Mouse (Mus musculus): ENCODE results near the gene S100a7a.

S100a7a gene

DNA sequence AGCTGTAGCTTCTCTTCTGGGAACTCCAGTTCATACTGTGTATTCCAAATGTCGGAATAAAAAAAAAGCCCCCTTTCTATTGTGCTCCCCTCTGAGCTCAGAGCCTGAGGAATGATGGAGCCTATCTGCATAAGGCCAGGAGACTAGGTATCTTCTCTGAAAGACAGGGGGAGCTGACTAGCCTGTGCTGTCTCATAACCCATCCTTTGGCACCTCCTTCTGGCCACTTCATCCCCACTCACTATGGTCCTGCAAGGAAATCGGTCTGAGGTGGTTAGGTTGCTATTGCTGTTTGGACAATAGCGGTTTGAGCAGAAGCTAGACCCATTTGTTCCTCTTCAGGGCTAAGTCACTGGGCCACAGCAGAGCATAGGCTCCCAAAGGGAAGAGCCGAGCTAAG is 26.0 kb upstream of the S100a7a start:
- DNase-seq (ENCODE audit: low spot score in 2 of 2) = no peak

DNA sequence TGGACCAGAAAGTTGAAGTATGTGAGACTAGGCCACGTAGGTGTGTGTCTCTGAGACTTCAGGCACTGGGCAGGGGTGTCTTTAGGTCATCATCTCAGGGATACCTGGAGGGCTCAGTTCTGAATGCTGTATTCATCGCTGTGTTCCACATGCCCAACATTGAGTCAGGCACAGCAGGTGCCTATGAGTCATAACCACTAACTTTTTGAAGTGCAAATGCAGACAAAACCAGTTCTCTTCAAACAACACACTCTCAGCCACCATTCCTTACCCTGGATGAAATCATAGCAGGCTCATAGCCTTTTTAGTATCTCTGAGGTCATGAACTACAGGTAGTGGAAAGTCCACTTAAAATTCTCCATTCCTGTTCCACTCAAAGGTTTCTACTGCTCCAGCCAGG is 24.5 kb upstream of the S100a7a start:
- no peak for DNase-seq (ENCODE audit: low spot score in 2 of 2)

DNA sequence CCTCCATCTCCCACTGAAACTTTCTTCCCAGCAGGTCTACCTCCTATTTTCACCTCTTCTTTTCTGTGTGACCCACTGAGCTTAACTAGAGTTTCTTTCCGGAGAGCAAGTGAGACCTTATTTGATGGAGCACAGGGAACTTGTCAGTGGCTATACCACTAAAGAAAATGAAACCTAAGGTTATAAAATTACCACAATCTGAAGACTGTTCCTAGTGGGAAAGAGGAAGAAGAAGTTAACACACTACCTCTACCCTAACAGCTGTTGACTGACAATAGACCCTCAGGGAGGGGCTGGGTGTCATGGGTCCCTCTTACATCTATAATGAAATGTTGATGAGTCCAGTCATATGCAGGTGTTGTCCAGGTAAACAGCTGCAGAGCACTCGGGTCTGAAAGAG is 21.8 kb upstream of the S100a7a start:
- no peak for DNase-seq (ENCODE audit: low spot score in 2 of 2)

GRCm38 (mm10) chr3:90638511-90639275 is 15.1 kb upstream of the S100a7a start:
- no peak for DNase-seq (ENCODE audit: low spot score in 2 of 2)

- no peak for DNase-seq (ENCODE audit: low spot score in 2 of 2)
These were observed 14.2 kb upstream of the S100a7a start for GRCm38 (mm10) chr3:90639511-90640154.

DNA sequence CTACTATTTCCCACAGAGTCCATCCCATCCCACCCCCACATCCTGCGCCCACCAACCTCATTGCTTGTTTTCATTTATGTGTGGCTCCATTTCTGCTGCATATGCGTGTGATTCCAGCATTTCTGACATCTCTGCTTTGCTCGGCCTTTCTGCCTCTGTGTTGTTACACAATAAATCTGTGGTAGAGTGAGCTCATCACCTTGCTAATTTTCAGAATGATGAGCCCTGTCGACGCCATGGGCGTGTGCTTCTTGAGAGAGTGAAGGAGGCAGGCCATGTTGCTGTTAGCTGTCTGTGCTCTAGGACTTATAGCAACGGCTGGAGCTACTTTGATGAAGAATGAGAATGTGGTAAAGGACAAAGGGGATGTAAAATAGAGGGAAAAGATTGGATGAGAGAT is 12.8 kb upstream of the S100a7a start:
- no peak for DNase-seq (ENCODE audit: low spot score in 2 of 2)

DNA sequence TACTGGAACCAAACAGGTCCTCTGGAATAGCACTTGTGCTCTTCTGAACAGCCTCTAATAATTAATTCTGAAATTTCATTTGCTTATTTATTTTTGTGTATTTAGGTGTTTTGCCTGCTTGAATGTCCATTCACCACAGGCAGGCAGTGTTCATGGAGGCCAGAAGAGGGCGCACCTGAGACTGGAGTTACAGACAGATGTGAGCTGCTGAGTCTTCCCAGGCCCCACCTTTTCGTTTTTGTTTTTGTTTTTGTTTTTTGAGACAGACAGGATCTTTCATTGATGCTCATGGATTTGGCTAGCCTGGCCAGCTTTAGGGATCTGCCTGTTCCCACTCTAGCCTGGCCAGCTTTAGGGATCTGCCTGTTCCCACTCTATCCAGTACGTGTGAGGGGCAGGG is 9.6 kb upstream of the S100a7a start:
- no peak for DNase-seq (ENCODE audit: low spot score in 2 of 2)

GRCm38 (mm10) chr3:90647291-90647690 is 6.5 kb upstream of the S100a7a start:
- no peak for DNase-seq (ENCODE audit: low spot score in 2 of 2)

DNA sequence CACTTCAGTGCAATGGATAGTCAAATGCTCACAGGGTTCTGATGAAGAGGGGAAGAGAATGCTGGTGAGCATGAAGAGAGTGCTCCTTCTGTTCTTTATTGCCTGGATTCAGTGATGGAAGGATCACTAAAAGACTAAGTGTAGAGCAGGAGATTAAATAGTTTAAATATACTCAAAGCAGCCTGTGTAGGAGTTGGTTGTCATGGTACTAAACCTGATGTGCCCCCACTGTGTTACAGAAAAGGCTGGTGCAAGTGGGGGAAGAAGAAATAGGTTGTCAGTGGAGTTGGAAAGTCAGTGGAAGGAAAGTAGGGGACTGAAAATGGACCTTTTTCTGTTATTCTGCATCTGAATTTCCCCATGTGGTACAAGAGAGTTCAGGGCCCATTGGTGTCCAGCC is 4.8 kb upstream of the S100a7a start:
- no peak for DNase-seq (ENCODE audit: low spot score in 2 of 2)

DNA sequence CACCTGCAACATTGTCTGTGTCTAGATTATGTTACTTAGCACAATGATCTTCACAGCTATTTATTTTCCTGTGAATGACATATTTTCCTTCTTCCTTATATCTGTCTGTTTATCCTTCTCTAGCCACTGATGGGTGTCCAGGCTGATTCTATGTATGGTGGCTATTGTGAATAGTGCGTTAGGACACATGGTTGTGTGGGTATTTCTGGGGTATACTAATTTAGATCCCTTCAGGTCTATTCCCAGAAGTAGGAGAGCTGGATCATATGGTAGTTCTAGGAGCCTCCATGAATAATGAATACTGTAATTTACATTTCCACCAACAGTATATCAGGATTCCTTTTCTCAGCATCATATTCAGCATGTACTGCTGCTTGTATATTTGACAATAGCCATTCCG is 4.0 kb upstream of the S100a7a start:
- DNase-seq (ENCODE audit: low spot score in 2 of 2) = no peak

- peak; percentile 51 to 79 for DNase-seq (ENCODE audit: low spot score in 2 of 2)
These were observed 824 bp upstream of the S100a7a start for GRCm38 (mm10) chr3:90652878-90653508.

- no peak for DNase-seq (ENCODE audit: low spot score in 2 of 2)
These were observed 3.6 kb downstream of the S100a7a start for GRCm38 (mm10) chr3:90657405-90657804.

DNA sequence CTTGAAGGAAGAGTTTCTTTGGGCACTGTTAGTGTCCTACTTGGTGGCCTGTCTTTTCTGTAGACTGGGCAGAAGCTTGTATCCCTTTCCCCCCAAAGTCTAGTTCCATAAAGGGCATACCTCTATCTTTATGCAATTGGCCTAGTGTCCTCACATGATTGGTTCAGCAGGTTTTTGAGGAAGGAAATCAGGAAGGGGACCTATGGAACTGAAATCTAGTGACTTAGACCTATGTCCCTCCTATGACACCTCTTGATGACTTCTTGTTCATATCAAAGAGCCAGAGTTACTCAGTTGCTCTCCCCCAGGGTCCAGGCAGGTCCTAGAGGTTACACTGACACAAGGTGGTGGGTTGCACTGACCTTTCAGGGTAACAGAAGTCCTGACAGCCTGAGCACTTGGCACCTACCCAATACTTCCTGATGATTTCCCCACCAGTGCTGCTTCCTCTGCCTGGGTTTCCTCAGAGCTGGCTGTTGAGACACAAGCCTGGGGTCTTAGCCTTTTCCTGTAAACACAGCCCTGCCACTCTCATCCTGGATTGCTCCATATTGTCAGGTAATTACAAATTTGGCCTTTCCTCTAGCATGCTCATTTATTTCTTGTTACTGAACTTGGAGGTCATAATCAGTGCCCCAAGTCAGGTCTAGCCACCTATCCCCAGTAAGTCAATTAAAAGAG is 5.7 kb downstream of the S100a7a start:
- DNase-seq (ENCODE audit: low spot score in 2 of 2) = no peak

DNA sequence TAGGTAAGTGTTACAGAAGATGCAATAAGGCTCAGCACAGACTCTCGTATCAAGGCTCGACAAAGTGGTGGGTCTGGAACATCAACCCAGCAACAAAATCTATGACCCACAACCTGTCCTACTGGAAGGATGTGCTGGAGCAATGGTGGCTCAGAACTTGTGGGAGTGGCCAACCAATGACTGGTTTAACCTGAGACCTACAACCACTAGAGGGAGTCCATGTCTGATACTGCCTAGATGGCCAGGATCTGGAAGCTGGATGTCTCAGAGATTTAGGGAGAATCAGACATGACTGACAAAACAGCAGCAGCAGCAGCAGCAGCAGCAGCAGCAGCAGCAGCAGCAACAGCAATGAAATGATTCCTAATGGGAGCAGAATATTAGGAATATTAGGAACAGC is 10.4 kb downstream of the S100a7a start:
- no peak for DNase-seq (ENCODE audit: low spot score in 2 of 2)

DNA sequence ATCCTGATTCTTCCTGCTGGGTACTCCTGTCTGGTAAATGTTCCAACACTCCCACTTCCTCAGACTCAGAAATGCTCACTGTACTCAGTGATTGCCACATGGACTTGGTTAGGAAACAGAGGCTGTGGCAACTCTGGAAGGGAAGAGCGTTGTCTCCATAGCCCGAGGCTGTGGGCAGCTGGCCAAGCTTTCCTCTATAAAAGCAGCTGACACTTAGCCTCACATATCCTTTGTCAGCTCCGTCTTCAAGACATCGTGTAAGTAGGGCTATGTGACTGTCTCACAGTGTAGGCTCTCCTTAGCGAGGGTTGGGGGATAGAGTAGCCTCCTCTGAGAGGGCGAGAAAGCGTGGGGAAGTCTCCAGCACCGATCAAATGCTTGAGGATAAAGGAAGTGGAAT is 15.0 kb downstream of the S100a7a start, which contains the start of gene S100a8:
Gene S100a8 (plus strand): TSS at position 133 of the 400 bp plus-strand sequence.
- no peak for DNase-seq (ENCODE audit: low spot score in 2 of 2)

DNA sequence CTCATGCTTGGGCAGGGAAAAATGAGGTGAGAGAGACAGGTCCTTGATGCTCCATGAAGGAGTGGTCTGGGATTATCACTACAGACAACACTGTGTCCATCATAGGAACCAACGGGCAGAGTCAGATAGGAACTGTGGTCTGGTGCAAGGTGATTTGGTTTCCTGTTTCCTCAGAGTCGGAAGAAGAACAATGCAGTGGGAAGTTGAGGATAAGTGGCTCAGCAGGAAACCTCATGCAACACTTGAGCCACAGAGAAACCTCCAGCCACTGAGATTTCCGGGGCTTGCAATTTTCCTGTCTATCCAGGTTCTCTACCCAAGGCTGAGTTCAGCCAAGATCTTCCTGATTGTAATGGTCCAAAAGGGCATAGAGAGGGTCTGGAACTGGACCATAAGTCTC is 24.8 kb downstream of the S100a7a start:
- no peak for DNase-seq (ENCODE audit: low spot score in 2 of 2)

DNA sequence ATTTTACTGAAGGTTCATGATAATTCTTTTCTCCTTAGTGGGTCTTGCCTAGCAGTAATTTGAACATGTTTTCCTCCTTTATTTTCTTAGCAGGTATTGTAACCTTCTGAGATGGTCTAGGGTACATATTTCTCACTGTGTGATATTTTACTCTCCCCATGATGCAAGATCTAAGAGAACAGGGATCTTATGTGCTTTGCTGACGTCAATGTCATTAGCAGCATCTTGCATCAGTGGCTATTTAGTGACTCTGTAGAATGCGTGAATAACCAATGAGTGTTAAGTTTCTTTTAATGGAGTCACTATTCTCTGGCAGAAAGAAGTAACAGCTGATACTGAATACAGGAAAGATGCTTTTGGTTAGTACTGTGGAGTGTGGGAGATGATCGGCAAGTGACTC is 30.1 kb downstream of the S100a7a start:
- no peak for DNase-seq (ENCODE audit: low spot score in 2 of 2)

DNA sequence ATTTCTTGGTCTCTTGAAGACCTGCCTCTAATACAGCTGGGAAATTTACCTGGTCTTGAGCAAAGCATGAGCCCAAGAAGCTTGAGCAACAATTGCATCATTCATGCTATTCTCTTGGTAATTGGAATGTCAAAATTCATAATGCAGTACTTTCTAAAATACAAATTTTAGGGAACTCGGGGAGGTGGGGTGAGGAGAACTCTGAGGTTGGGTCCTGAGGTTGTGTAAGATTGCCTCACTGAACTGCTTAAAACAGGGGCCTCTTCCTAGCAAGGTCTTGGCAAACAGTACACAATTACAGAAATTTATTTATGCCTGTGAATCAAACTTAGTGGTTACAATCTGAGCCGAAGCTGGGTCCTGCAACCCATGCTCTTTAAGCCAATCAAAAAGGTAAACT is 33.0 kb downstream of the S100a7a start:
- DNase-seq (ENCODE audit: low spot score in 2 of 2) = no peak

GRCm38 (mm10) chr3:90693496-90693895 is 39.7 kb downstream of the S100a7a start:
- DNase-seq (ENCODE audit: low spot score in 2 of 2) = no peak

GRCm38 (mm10) chr3:90695613-90696012 is 41.8 kb downstream of the S100a7a start, which contains the start of gene S100a9:
Gene S100a9, minus strand, starts transcription at chr3:90695721.
- no peak for DNase-seq (ENCODE audit: low spot score in 2 of 2)

- DNase-seq (ENCODE audit: low spot score in 2 of 2) = no peak
These were observed 48.4 kb downstream of the S100a7a start for GRCm38 (mm10) chr3:90702244-90702643.

All from frontal cortex, postnatal 14 days (tissue).